Mouse (Mus musculus): ENCODE results near the gene Coro2b. TPM values are rescaled to one million over a fixed set of nuclear protein-coding genes. Genes with fewer than 3 reads are reported as not detected.
A peak's percentile ranks its signal among the peaks of the same experiment; 100 is the strongest.

Coro2b gene
- polyA plus RNA-seq, 2 experiments = 10.3 to 20.8 TPM

DNA sequence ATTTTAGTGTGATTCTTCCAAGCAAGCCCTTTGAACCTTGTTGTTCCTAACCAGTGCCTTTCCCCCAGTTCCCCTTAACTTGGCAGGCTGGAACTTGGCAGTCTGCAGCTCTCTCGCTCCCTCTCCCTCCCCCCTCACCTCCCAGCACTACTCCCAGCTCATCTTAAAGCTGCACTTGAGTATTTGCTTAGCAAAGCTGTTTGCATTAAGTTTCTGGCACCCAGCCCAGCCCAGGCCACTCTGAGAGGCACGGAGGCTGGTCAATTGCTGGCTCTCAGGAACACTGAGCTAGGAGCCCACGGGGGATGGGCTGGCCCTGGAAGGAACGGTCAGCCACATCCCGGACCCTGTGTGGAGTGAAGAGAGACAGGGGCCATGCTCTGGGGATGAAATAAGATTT, 80.8 kb downstream of the Coro2b start:
- no peak overlapping the region for H3K4me3 ChIP-seq (replicated peaks; ENCODE audit: low read length)

DNA sequence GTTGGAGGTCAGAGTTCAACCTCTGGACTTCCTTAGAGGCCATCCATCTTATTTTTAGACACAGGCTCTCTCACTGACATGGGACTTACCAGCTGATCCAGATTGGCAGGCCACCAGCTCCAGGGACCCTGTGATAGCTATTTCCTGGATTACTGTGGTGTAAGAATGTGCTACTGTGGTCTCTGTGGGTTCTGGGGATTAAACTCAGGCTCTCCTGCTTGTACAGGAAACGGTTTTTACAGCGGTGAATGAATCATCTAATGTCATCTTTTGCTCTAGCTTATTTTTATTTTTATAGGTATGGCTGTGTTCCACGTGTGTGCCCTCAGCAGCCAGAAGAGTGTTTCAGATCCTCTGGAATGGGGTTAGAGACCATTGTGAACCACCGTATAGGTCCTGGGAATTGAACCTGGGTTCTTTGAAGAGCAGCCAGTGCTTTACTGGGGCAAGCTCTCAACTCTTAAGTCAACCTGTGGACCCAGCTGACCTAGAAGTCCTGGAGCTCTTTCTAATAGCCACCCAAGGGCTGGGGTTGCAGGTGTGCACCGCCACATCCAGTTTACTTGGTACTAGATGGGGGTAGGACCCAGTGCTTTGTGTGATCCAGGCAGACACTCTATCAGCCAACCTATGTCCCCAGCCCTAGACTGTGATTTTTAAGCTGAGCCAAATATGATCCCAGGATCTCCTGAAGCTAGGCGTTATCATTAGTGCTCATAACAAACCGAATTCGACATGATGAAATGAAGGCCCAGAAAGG, 81.5 kb downstream of the Coro2b start:
- WGBS = 61% methylated on average over 8 of the region's 8 CpGs
- no peak overlapping the region for H3K4me2 ChIP-seq (replicated peaks; ENCODE audit: low read depth, low read length, severe bottlenecking)
- H3K9ac ChIP-seq (ENCODE audit: low read depth, low read length, severe bottlenecking) = no peak overlapping the region
- DNase-seq (ENCODE audit: low spot score) = peak; percentile 18
- H3K9me3 ChIP-seq (ENCODE audit: control insufficient read depth, low read length) = no peaks in the 10 kb centered on the region
- H3K4me3 ChIP-seq (replicated peaks; ENCODE audit: low read length) = no peak overlapping the region
- no peak for ATAC-seq (ENCODE audit: low FRiP score, low read depth)
- peak overlapping the region; percentile 22; the same call in 1 of the 2 replicates for H3K27ac ChIP-seq (replicated peaks; ENCODE audit: low read depth, low read length)
- no peak for TF ChIP-seq POLR2A (IDR thresholded peaks at IDR 0.05; ENCODE audit: borderline replicate concordance, extremely low read depth, insufficient read depth, insufficient read length)
- no peaks in the 10 kb centered on the region for H3K27me3 ChIP-seq (ENCODE audit: control insufficient read depth, insufficient read depth, low read length)
- H3K4me1 ChIP-seq (ENCODE audit: control insufficient read depth, insufficient read depth, low read length) = peaks cover 16% of the 10 kb centered on the region
- H3K36me3 ChIP-seq (ENCODE audit: control insufficient read depth, insufficient read depth, low read length) = no peaks in the 10 kb centered on the region

More for the DNA sequence above, 80.8 kb downstream of the Coro2b start:
- Histone ChIP-seq H3K9ac (ENCODE audit: low read depth, low read length, severe bottlenecking) (no peak overlapping the region), H3K27ac (replicated peaks; ENCODE audit: low read depth, low read length) (peak overlapping the region; percentile 22; the same call in 1 of the 2 replicates), H3K4me2 (replicated peaks; ENCODE audit: low read depth, low read length, severe bottlenecking) (no peak overlapping the region), H3K27me3 (ENCODE audit: control insufficient read depth, insufficient read depth, low read length) (no peaks in the 10 kb centered on the region), H3K36me3 (ENCODE audit: control insufficient read depth, insufficient read depth, low read length) (no peaks in the 10 kb centered on the region), H3K9me3 (ENCODE audit: control insufficient read depth, low read length) (no peaks in the 10 kb centered on the region), H3K4me1 (ENCODE audit: control insufficient read depth, insufficient read depth, low read length) (peaks cover 16% of the 10 kb centered on the region)
- ATAC-seq (ENCODE audit: low FRiP score, low read depth) (peak; percentile 79), DNase-seq (ENCODE audit: low spot score) (peak; percentile 78)
- no peak for TF ChIP-seq POLR2A (IDR thresholded peaks at IDR 0.05; ENCODE audit: borderline replicate concordance, extremely low read depth, insufficient read depth, insufficient read length)
- WGBS = 28% methylated on average over 5 of the region's 5 CpGs

DNA sequence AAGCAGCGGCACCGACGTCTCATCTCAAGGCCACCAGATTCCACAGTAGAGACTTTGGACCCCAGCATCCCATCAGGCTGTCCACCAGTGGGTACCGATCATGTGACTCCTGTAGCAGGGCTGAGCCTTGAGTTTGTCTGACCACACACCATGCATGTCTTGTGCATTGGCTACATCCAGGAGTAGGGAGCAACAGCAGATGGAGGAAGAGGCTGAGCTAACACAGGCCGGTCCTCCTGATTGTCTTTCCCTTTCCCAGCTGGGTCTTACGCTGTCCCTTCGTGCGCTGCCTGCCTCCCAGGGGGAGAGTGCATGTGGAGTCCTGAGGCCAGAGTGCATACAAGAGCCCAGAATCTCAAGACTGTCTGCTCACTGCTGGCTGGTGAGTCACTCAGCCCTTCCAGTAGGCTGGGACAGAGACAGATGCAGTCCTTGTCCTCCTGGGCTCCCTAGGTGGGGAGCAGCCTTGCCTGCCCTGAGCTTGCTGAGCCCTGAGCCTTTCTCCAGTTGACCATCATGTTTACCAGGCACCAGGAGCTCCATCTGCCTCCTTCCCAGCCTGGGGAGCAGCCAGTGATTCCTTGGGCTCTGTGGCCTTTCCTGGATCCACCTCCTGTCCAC, 84.4 kb downstream of the Coro2b start:
- H3K4me1 ChIP-seq (ENCODE audit: control insufficient read depth, insufficient read depth, low read length) = peaks cover 13% of the 10 kb centered on the region
- no peak for DNase-seq (ENCODE audit: low spot score)
- H3K27me3 ChIP-seq (ENCODE audit: control insufficient read depth, insufficient read depth, low read length) = no peaks in the 10 kb centered on the region
- H3K4me3 ChIP-seq (replicated peaks; ENCODE audit: low read length) = no peak overlapping the region
- H3K36me3 ChIP-seq (ENCODE audit: control insufficient read depth, insufficient read depth, low read length) = no peaks in the 10 kb centered on the region
- H3K27ac ChIP-seq (replicated peaks; ENCODE audit: low read depth, low read length) = no peak overlapping the region
- no peaks in the 10 kb centered on the region for H3K9me3 ChIP-seq (ENCODE audit: control insufficient read depth, low read length)
- ATAC-seq (ENCODE audit: low FRiP score, low read depth) = no peak
- no peak overlapping the region for H3K4me2 ChIP-seq (replicated peaks; ENCODE audit: low read depth, low read length, severe bottlenecking)
- TF ChIP-seq POLR2A (IDR thresholded peaks at IDR 0.05; ENCODE audit: borderline replicate concordance, extremely low read depth, insufficient read depth, insufficient read length) = no peak
- 96% methylated on average over 8 of the region's 8 CpGs for WGBS
- H3K9ac ChIP-seq (ENCODE audit: low read depth, low read length, severe bottlenecking) = no peak overlapping the region

DNA sequence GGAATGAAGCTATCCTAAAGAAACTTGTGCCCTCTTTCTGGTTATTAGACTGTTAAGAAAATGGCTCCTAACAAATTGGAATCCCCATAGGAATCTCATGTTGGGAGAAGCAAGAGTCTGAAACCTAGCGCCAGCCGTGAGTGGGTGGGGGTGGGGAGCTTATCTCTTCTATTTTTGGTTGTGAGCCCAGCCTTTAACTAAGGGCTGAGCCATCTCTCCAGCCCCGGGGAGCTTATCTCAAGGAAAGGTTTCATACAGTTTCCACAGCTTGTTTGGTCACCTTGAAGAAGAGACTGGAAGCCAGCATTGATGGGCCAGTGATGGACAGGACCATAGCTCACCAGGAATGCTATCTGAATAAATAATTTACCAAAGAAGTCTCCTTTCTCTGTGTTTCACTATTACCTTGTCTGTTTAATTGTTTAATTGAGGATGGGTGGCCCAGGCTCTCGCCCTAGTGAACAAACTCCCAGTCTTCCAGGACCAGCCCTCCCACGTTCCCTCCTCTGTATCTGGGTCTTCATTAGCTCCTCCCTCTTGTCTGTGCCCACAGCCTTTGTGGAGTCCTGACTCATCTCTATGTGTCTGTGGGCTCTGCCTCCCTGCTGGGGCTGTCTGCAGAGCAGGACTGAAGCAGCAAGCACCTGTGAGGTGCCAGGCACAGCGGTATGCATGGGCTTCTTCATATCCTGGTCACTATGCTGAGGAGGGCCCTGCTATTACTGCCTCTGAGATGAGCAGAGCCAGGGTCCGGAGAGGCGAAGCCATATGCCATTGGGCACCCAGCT, 85.1 kb downstream of the Coro2b start:
- ATAC-seq (ENCODE audit: low FRiP score, low read depth) (no peak), DNase-seq (ENCODE audit: low spot score) (no peak)
- no peak overlapping the region for H3K4me2 ChIP-seq (replicated peaks; ENCODE audit: low read depth, low read length, severe bottlenecking)
- H3K4me1 ChIP-seq (ENCODE audit: control insufficient read depth, insufficient read depth, low read length) = peaks cover 13% of the 10 kb centered on the region
- no peaks in the 10 kb centered on the region for H3K27me3 ChIP-seq (ENCODE audit: control insufficient read depth, insufficient read depth, low read length)
- no peak for TF ChIP-seq POLR2A (IDR thresholded peaks at IDR 0.05; ENCODE audit: borderline replicate concordance, extremely low read depth, insufficient read depth, insufficient read length)
- no peaks in the 10 kb centered on the region for H3K36me3 ChIP-seq (ENCODE audit: control insufficient read depth, insufficient read depth, low read length)
- H3K9me3 ChIP-seq (ENCODE audit: control insufficient read depth, low read length) = no peaks in the 10 kb centered on the region
- H3K27ac ChIP-seq (replicated peaks; ENCODE audit: low read depth, low read length) = no peak overlapping the region
- H3K9ac ChIP-seq (ENCODE audit: low read depth, low read length, severe bottlenecking) = no peak overlapping the region
- 78% methylated on average over 8 of the region's 8 CpGs for WGBS
- H3K4me3 ChIP-seq (replicated peaks; ENCODE audit: low read length) = no peak overlapping the region

DNA sequence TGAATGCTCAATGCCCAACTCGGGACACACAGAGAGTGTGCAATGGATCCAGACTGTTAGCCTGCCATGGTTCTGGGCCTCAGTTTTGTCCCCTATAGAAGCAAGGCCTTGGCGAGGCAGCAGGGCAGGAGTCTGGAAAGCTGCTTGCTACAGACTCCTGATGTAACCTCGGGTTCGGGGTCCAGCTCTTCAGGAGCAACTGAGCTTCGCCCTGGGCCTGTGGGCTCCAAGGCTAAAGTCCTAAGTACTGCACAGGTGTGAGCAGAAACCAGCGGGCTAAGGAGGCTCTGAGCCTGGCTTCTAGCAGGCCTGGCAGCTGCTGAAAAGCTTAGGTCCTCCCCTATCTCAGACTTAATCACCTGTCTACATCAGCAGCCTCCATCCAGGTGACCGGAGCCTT, 86.0 kb downstream of the Coro2b start:
- ATAC-seq (ENCODE audit: low FRiP score, low read depth) = no peak
- H3K9me3 ChIP-seq (ENCODE audit: control insufficient read depth, low read length) = no peaks in the 10 kb centered on the region
- no peaks in the 10 kb centered on the region for H3K27me3 ChIP-seq (ENCODE audit: control insufficient read depth, insufficient read depth, low read length)
- no peak for DNase-seq (ENCODE audit: low spot score)
- no peak overlapping the region for H3K4me2 ChIP-seq (replicated peaks; ENCODE audit: low read depth, low read length, severe bottlenecking)
- no peak overlapping the region for H3K4me3 ChIP-seq (replicated peaks; ENCODE audit: low read length)
- no peak overlapping the region for H3K27ac ChIP-seq (replicated peaks; ENCODE audit: low read depth, low read length)
- H3K4me1 ChIP-seq (ENCODE audit: control insufficient read depth, insufficient read depth, low read length) = peaks cover 9% of the 10 kb centered on the region
- WGBS = 81% methylated on average over 7 of the region's 7 CpGs
- TF ChIP-seq POLR2A (IDR thresholded peaks at IDR 0.05; ENCODE audit: borderline replicate concordance, extremely low read depth, insufficient read depth, insufficient read length) = no peak
- no peak overlapping the region for H3K9ac ChIP-seq (ENCODE audit: low read depth, low read length, severe bottlenecking)
- H3K36me3 ChIP-seq (ENCODE audit: control insufficient read depth, insufficient read depth, low read length) = no peaks in the 10 kb centered on the region

Measured in limb, embryonic 14.5 days (tissue).